Mouse (Mus musculus): ENCODE data around the gene Drap1.

Drap1 gene

DNA sequence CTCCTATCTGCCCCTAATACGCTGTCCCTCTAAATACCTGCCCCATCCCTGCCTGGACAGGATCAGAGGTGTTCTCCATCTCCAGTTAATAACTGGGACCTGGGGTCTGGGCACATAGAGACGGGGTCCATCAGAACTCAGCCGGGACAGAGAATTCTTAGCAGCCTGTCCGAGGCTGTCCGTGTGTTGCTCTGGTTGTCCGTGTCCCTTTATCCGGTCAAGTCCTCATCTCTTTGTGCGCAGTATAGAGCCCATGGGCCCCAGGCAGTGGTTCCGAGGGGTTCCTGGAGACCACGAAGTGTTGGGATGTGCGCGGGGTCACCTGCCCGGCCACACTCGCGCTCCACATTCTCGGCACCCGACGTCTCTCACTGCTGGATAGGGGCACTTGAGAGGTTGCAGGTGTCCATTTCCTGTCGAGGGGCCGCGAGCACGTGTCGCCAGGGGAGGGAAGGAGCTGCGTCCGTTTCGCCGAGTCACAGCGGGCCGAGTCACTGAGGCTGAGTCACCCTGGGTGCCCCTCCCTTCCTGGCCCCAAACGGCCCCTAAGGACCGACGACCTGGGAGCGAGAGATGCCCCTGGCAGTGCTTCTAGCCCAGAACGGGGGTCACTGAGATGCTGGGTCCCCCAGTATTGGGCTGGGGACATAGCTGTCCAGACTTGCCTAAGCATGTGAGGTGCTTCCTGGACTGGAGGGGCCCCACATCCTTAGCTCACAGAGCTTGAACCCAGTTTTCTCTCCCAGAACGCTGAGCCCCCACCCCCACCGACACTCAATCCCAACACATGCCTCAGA is 23.8 kb upstream of the Drap1 start:
- peak; percentile 44 for DNase-seq (ENCODE audit: low spot score)

DNA sequence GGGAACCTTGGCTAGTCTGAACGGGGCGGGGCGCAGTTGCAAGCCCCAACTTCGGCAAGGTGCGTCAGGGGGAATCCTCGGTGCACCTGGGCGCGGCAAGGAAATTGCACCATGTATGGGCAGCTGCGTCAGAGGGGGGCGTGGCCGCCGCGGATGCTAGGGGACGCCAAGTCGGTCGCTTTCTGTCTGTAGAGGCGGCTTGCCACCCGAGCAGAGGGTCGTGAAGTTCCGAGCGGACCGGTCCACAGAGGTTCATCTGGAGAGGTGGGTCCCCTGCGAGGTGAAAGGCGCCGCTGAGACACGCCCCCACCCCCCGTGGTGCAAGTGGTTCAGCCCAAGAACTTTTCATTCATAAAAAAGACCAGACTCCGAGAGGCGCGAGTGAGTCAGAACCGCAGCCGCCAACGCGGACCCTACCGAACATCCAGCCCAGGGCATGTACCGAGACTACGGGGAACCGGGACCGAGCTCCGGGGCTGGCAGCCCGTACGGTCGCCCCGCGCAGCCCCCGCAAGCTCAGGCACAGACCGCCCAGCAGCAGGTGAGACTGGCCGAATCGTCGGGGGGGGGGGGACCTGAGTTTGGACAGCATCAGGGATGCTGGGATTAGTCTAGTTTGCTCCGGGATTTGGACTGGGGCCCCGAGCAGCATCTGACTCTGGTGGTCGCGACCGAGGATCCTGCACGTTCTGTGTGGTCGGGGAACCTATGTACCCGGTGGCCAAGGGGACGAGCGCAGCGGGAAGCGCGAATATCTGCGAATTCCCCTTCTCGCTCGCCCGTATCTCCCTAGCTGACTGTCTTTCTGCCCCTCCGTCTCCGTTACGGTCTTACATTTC is 23.0 kb upstream of the Drap1 start, which contains the start of gene Fosl1:
Fosl1 (plus strand) TSS at position 33 of the 839 bp plus-strand sequence.
- DNase-seq (ENCODE audit: low spot score) = peak; percentile 81

DNA sequence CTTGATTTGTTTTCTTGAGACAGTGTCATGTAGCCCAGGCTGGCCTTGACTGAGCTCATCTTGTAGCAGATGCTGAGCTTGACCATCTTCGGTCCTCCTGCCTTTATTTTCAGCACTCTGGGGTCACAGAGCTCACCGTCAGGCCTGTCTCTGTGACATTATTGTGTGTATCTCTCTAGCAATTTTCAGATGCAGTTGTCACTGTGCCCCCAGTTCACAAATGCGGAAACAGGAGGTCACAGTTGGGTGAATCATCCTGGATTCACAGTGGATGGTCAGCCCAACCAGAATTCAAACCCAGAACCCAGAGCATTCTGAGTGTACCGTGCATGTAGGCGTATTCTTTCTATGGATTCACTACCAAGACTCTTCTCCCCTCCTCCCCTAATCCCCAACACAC is 21.0 kb upstream of the Drap1 start:
- no peak for DNase-seq (ENCODE audit: low spot score)

DNA sequence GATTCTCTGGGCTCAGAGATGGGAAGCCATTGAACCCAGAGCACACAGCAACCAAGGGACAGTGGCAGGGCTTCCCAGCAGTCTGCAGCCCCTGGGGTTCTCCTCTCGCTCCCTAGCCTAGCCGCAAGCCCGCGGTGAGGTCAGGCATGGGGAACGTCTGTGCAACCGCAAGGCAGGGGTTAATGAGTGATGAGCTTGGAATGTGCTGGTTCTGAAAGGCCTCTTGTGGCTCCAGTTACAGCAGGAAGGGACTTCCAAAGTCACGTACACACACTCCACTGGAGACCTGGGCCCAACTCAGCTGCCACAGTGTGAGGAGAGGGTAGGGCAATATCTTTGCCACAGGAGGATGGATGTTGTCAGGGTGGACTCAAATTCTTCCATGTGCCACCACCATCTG is 20.2 kb upstream of the Drap1 start:
- no peak for DNase-seq (ENCODE audit: low spot score)

DNA sequence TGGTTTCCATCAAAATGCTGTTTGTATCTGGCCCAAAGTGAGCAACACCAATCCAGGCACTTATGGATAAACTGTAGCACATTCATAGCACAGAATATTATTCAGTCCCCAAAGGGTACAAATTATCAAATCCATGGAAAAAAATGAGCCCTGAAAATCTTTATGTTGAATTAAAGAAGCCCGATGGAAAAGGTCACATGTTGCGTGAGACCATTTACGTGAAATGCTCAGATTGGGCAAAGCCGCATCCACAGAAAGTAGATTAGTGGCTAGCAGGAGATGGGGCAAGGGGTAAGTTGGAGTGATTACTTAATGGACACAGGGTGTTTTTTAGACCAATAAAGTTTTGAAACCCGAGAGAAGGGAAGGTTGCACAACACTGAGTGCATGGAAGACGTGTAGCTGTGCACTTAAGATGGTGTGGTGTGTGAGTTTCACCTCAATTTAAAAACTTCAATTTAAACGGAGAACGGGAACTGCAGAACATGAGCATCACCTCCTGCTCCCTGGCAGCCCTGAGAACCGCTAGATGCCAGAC is 19.7 kb upstream of the Drap1 start:
- DNase-seq (ENCODE audit: low spot score) = no peak

DNA sequence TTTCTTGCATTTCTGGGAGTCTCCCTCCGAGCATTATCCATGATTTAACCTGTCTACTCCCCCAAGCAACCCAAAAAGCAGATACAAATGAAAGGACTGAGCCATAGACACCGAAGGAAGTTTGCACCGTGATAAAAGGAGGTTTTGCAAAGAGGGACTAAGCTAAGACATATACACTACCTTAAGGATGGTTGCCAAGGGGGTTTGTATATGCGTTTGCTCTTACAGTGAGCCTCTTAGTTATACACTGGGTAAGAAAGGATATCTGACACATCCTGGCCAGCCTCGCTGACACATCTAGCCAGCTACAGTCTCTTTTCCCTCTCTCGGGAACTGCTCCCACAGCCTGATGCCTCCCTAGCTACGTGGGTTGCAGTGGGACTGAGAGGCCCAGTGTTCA is 9.2 kb upstream of the Drap1 start:
- DNase-seq (ENCODE audit: low spot score) = no peak

DNA sequence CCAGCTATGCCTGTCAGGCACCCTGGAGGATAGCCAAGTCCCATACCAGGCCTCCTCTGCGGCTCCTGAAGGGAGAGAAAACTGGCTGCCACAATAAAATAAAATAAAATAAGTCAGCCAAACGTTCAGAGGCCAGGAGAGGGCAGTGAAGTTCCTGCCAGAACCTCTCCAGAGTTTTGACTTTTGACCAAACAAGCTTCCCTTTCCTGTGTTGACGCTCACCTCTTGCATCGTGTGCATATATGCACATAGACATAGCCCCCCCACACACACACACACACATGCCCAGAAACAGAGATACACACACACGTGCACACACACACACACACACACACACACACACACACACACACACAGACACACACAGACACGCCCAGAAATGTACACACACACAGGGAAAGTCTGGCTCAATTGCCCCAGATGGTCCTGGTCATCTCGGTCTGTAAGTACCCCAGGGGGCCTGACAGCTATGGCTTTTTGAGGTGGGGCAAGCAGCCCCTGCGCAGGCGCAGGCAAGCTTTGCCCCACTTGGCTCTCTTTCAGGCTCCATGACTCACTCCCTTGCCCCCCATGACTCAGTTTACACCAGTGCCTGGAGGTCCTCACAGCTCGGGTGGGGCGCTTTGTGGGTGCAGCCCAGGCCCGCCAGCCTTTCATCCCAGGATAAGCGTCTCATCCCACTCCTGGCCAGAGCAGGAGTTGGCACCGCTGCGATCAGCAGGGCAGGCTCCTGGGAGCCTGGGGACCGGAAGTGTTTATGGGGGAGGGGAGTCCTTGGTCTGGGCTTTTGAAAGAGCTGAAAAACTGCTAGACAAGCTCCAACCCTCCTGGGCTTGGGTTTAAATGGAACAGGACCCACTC is 8.4 kb upstream of the Drap1 start:
- DNase-seq (ENCODE audit: low spot score) = peak; percentile 60

DNA sequence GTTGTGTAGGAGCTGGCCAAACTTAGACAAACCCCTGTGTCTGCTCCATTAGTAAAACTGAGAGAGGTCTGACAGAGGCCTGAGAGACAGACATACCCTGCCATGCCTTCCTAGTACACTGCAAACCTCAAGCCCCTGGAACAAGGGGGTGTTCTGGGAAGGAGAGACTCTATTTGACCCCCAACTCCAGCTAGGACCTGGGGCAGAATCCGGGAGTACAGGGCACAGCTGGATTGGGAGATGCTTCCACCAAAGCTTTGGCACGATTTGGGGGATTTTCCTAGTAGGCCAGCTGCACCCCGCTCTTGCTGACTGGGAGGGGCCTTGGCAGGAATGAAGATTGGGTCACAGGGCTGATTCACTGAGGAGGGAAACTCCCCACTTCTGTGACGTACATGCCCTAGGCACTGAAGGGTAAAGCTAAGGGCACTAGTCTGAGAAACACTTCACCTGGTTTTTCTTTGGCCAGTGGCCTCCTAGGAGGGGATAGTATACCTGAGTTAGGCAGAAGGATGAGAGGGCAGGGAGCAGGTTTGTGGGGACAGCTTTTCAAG is 7.2 kb upstream of the Drap1 start:
- DNase-seq (ENCODE audit: low spot score) = no peak

DNA sequence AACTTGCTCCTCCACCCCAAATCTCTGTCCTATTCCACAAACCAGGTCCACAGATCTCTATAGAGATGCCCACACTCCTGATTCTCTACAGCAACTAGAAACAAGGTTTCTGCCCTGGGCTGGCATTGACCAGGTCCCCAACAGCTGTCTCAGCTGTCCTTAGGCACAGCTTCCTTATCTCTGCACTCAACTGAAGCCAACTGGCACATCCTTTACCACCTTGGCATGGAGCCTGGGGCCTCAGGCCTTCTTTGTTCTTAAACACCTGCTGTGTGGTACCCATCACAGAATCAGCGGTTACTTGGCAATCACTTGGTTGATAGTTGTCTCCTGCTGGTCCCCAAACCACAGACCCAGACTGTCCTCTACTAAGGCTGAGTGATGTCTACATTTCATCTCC is 5.6 kb upstream of the Drap1 start:
- DNase-seq (ENCODE audit: low spot score) = no peak

DNA sequence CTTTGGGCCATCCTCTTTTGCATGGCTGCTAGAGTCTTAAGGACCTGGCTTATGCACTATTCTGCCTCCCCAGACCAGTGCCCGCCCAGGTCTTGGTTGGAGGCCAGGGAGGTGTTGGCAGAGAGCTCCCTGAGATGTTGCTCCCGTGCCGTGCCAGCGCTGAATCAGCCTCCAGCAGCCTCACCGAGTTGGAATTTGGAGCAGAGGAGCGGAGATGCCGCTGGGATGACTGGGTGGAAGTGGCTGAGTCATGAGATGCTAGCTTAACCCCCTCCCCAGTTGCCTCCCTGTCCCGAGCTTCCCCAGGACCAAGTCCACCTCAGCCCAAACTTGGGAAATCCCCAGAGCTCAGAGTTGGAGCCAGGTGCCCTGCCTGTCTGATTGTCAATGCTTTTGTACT is 5.0 kb upstream of the Drap1 start:
- no peak for DNase-seq (ENCODE audit: low spot score)

DNA sequence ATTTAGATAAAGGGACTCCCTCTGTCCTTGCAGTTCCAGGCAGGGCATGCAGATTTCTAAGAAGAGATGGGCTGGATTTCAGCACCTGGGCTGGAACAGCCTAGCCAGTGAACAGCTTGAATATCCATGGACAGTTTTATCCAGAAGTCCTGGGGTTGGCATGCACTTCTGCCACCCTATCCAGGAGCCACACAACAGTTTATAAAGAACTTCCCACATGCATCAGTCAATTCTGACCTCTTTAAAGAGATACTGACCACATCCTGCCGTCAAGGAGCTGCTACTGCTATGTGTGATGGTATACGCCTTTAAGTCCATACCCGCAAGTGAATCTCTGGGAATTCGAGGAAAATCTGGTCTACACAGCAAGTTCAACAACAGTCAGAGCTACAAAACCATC is 4.4 kb upstream of the Drap1 start:
- no peak for DNase-seq (ENCODE audit: low spot score)

DNA sequence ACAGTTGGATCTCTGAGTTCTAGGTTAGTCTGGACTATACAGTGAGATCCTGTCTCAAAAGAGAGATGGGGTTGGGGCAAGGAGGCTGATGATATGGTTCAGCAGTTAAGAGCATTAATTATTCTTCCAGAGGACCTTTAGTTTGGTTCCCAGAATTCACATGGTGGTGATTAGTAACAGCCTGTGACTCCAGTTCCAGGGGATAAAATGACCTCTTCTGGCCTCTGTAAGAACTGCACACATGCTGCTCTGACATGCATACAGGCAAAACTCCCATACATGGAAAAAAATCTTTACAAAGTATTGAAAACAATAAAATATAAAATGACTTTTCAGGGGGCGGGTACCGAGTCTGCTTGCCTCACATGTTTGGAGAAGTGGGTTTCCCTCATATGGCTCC is 3.3 kb upstream of the Drap1 start:
- peak; percentile 62 for DNase-seq (ENCODE audit: low spot score)

DNA sequence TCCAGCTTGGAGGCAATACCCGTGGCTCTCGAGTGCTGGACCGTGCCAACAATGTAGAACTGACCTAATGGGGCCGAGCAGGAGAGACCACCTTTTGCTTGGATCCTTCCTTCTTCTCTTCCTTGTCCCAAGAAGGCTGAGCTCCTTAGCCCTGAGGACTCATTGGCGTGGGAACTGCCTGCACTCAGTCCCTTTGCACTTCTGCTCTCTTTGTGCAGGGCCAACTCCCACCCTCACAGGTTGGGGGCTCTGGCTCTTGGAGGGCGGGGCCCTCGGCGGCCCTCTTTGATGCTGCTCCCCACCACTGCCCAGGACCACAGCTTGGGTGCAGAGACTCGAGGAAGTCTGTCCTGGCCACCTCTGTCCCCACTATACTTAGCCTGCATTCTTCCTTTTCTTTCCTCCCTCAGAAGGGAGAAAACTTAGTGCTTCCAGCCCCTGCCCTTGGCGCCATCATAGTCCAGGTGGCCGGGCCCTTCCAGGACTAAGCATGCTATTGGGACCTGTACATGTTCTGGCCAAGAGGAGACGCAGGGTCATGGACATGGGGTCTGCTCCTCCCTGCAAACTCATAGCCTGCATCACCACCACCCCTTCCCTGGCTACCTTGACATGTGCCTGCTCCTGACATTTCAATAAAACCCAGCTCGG is 2.0 kb upstream of the Drap1 start:
- DNase-seq (ENCODE audit: low spot score) = no peak

DNA sequence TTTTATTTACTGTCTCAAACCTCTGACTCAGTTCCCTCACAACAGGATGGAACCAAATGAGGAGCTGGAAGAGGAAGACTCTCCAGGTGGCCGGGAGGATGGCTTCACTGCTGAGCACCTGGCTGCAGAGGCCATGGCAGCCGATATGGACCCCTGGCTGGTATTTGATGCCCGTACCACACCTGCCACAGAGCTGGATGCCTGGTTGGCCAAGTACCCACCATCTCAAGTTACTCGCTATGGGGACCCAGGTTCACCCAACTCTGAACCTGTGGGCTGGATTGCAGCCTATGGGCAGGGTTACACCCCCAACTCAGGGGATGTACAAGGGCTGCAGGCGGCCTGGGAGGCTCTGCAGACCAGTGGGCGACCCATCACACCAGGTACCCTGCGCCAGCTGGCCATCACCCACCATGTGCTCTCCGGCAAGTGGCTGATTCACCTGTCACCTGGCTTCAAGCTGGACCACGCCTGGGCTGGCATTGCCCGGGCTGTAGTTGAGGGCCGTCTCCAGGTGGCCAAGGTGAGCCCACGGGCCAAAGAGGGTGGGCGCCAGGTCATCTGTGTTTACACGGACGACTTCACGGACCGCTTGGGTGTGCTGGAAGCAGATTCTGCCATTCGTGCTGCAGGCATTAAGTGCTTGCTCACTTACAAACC is 1.3 kb upstream of the Drap1 start:
- DNase-seq (ENCODE audit: low spot score) = no peak

DNA sequence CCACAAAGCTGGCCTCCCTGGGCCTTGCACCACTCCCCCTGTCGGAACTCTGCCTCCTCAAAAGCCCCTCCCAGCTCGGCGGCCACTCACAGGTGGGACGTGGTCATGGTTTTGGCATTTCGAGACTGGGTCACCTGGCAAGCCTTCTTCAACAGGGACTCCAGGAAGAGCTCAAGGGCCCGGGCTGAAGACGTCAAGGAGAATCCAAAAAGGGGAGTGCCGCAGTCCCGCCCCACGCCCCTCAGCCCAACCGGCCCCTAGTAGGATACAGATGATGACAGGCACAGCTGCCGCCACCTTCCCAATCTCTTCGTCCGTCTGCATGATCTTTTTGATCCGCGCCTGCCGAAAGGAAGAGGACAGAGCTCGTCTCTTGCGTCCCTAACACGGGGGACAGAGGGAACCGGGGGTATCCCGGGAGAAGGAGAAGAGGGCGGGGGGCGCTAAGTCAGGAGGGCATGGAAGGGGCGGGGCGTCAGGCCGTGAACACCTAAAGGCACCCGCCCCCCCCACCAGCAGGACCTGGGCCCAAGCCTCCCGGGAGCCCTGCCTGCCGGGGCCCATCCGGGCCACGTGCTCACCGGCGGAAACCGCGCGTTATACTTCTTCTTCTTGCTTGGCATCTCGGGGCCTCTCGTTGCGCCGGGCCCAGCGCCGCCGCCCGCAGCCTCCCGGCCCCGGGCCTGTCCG is 542 bp downstream of the Drap1 start:
- DNase-seq (ENCODE audit: low spot score) = peak; percentile 65

DNA sequence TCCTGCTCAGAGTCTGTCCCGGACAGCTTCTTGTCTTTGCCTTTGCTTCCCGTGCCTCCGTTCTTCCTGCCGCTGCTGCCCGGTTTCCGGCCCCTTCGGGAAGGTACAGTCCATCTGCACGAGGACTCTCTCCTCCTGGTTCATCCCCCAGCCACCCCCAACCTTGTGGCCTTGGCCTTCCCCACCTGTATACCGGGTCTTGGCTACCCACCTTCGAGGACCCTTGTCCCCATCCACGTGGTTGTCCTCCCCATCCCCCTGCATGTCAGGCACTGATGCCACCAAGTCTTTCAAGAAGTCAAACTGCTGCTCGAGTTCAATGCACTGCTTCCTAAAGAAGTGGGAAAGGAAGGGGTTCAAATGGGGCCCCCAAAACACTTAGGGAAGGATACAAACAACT is 1.2 kb downstream of the Drap1 start:
- no peak for DNase-seq (ENCODE audit: low spot score)

DNA sequence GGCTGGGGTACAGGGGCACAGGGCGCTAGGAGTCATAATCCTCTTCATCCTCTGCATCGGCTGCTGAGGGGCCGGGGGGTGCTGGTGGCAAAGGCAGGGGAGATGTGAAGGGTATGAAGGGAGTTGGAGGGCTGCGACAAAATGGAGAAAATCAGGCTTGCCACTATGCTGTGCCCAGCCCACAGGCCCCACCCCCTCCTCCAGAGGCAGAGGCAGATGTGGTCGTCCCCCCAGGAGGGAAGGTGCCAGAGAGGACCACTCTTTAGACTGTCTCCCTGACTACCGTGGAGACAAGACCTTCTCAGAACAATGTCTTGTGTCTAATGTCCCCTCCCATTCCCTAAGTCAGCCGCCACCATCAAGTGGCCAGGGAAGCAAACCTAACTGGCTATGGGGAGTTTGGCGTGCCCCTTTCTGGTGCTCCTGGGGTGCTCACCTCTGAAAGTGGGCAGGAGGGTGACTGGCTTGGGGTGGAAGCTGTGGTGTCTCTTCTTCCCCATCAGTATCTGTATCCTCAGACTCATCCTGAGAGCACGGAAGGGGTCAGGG is 1.8 kb downstream of the Drap1 start:
- no peak for DNase-seq (ENCODE audit: low spot score)

DNA sequence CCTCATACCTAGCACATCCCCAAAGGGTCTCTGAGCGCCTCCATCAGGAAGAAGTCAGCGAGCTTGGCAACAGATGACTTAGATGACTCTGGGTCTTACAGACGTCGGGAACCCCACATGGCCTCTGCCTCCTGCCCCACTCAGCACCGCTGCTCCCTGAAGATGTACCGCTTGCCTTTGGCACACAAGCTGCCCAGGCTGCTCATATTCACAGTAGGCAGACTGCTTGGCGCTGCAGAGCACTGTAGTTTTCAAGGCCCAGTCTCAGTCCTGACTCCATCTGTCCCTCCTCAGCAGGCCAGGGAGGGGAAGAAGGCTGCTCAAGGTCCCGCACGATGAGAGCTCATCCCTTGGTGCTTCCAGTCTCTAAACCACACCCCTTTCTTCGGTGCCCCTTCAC is 2.5 kb downstream of the Drap1 start:
- no peak for DNase-seq (ENCODE audit: low spot score)

DNA sequence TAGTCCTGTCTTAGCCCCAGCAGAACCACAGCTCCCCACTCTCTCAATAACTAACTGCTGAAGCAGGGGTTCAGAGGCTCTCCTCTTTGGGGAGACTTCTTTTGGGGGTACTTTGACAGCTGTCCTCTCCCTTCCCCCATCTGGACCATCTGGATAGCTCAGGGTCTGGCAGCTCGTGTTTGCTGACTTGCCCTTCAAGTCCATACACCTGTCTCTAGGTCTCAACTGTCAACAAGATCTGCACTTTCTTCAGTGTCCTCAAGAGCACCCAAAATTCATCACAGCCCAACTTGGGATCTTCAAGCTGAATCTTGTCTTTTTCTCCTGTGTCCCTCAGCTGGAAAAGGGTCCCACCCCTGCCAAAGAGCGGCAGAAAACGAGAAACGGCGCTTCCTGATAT is 3.0 kb downstream of the Drap1 start:
- no peak for DNase-seq (ENCODE audit: low spot score)

DNA sequence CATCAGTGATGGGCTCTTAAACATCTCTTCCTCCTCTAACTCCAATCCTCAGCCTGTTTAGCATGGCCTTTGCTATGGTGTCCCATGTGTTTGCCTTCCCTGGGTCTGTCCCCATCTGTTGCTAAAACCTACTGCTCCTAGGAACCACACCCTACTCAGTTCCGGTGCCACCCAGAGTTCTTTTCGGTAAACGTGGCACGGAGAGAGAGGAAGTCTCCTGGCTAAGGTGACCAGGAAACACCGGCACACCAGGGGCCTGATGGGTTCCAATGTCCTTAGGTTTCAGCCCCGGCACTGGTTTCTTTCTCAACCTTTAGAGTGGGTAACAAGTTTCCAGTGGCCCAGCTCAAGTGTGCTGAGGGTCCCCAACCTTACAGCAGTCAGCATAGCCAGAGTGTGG is 4.2 kb downstream of the Drap1 start:
- DNase-seq (ENCODE audit: low spot score) = no peak

Data from embryo, embryonic 10 days (tissue).